Mouse (Mus musculus) stomach, embryonic 16.5 days (tissue): Measurements from ENCODE around the gene Parp14. TPM values are rescaled to one million over a fixed set of nuclear protein-coding genes. Genes with fewer than 3 reads are reported as not detected.

Experiments
- ATAC-seq: fragments of 200-750 bp; cut with Nextera tagmentation; 2 replicates; pipeline ENCODE4 v1.8.0; 2017; ENCODE audit warnings: moderate number of reproducible peaks, moderate TSS enrichment; ENCODE audit not compliant: insufficient read depth, low FRiP score
- H3K27ac ChIP-seq: fragments of 300-500 bp; sonication (generic); 2 replicates; pipeline ENCODE4 v1.5.1; 2014; ENCODE audit warnings: low read length
- H3K27me3 ChIP-seq: fragments of 300-500 bp; sonication (generic); 2 replicates; pipeline ENCODE4 v1.6.1; 2014; ENCODE audit warnings: low read length, control low read depth, mixed read lengths; ENCODE audit not compliant: control insufficient read depth, insufficient read depth
- H3K36me3 ChIP-seq: fragments of 300-500 bp; sonication (generic); 2 replicates; pipeline ENCODE4 v1.6.1; 2014; ENCODE audit warnings: low read length; ENCODE audit not compliant: control insufficient read depth, insufficient read depth
- H3K4me1 ChIP-seq: fragments of 300-500 bp; sonication (generic); 2 replicates; pipeline ENCODE4 v1.6.1; 2014; ENCODE audit warnings: low read length, control low read depth, mixed read lengths; ENCODE audit not compliant: control insufficient read depth, insufficient read depth
- H3K4me2 ChIP-seq: fragments of 300-500 bp; sonication (generic); 2 replicates; pipeline ENCODE4 v1.6.1; 2014; ENCODE audit warnings: low read depth, low read length, mixed read lengths
- H3K4me3 ChIP-seq: fragments of 300-500 bp; sonication (generic); replicated peaks from 2 replicates; pipeline ENCODE4 v1.5.1; 2014; ENCODE audit warnings: mild to moderate bottlenecking, low read length
- H3K9ac ChIP-seq: fragments of 300-500 bp; sonication (generic); 2 replicates; pipeline ENCODE4 v1.6.1; 2014; ENCODE audit warnings: low read length
- H3K9me3 ChIP-seq: fragments of 300-500 bp; sonication (generic); replicated peaks from 2 replicates; pipeline ENCODE4 v1.6.1; 2016; ENCODE audit warnings: low read length, control low read depth; ENCODE audit not compliant: control insufficient read depth
- WGBS: fragments of 180-500 bp; shearing (Covaris S2); extraction: QIAGEN DNeasy Blood & Tissue Kit; methylation state at CpG from one replicate; pipeline ENCODE4 v1.1.7; 2014; 5-methylcytosine and 5-hydroxymethylcytosine counted together
- polyA plus RNA-seq: library from polyadenylated mRNA; unstranded; fragments of >200 nt; fragmentation: Nextera tagmentation; extraction: Ambion mirVana; gene quantifications from 2 replicates; pipeline ENCODE4 v1.2.1, GENCODE M21; 2015

Gene Parp14
- polyA plus RNA-seq, 1 experiment from 2014 or later, result 2.2 TPM

- 95% methylated on average over 2 of the region's 2 CpGs for WGBS
- H3K27ac ChIP-seq, result no peak overlapping the region
- H3K9ac ChIP-seq, result no peak overlapping the region
- no peak for ATAC-seq
- H3K4me1 ChIP-seq, result 0 out of 2 replicates have a peak, but pooled peaks cover 2% of the 10 kb centered on the region
- H3K4me3 ChIP-seq, result no peak overlapping the region
- no peak overlapping the region for H3K4me2 ChIP-seq
- no peaks in the 10 kb centered on the region for H3K9me3 ChIP-seq
- no peaks in the 10 kb centered on the region for H3K27me3 ChIP-seq
- no peaks in the 10 kb centered on the region for H3K36me3 ChIP-seq
These were observed 62.5 kb downstream of the Parp14 start for GRCm38 (mm10) chr16:35808838-35809237.

GRCm38 (mm10) chr16:35807663-35807992 is 63.7 kb downstream of the Parp14 start:
- Histone ChIP-seq H3K9ac (no peak overlapping the region), H3K4me3 (no peak overlapping the region), H3K27ac (no peak overlapping the region), H3K4me1 (no peaks in the 10 kb centered on the region), H3K36me3 (no peaks in the 10 kb centered on the region), H3K4me2 (no peak overlapping the region), H3K27me3 (no peaks in the 10 kb centered on the region), H3K9me3 (no peaks in the 10 kb centered on the region)
- ATAC-seq, result no peak
- WGBS, result 83% methylated on average over 4 of the region's 4 CpGs

GRCm38 (mm10) chr16:35806973-35807662 is 64.2 kb downstream of the Parp14 start:
- Histone ChIP-seq H3K27ac (no peak overlapping the region), H3K4me3 (no peak overlapping the region), H3K36me3 (no peaks in the 10 kb centered on the region), H3K4me1 (no peaks in the 10 kb centered on the region), H3K27me3 (no peaks in the 10 kb centered on the region), H3K9me3 (no peaks in the 10 kb centered on the region), H3K4me2 (no peak overlapping the region), H3K9ac (no peak overlapping the region)
- no peak for ATAC-seq
- 77% methylated on average over 6 of the region's 6 CpGs for WGBS

- ATAC-seq, result no peak
- no peaks in the 10 kb centered on the region for H3K36me3 ChIP-seq
- no peak overlapping the region for H3K9ac ChIP-seq
- H3K27me3 ChIP-seq, result no peaks in the 10 kb centered on the region
- H3K4me3 ChIP-seq, result no peak overlapping the region
- H3K9me3 ChIP-seq, result peaks cover 3% of the 10 kb centered on the region
- no peak overlapping the region for H3K4me2 ChIP-seq
- WGBS, result 85% methylated on average over 4 of the region's 4 CpGs
- H3K4me1 ChIP-seq, result no peaks in the 10 kb centered on the region
- H3K27ac ChIP-seq, result no peak overlapping the region
These were observed 67.6 kb downstream of the Parp14 start for GRCm38 (mm10) chr16:35803723-35804122.

- Histone ChIP-seq H3K4me2 (no peak overlapping the region), H3K4me3 (no peak overlapping the region), H3K27ac (no peak overlapping the region), H3K9ac (no peak overlapping the region), H3K27me3 (no peaks in the 10 kb centered on the region), H3K4me1 (no peaks in the 10 kb centered on the region), H3K9me3 (peaks cover 3% of the 10 kb centered on the region), H3K36me3 (no peaks in the 10 kb centered on the region)
- no peak for ATAC-seq
- 87% methylated on average over 7 of the region's 7 CpGs for WGBS
These were observed 69.2 kb downstream of the Parp14 start for GRCm38 (mm10) chr16:35802163-35802562.

GRCm38 (mm10) chr16:35791962-35792521 is 79.3 kb downstream of the Parp14 start:
- H3K4me1 ChIP-seq, result no peaks in the 10 kb centered on the region
- 84% methylated on average over 6 of the region's 6 CpGs for WGBS

GRCm38 (mm10) chr16:35788330-35788729 is 83.0 kb downstream of the Parp14 start:
- ATAC-seq, result no peak
- Histone ChIP-seq H3K4me2 (no peak overlapping the region), H3K4me1 (no peaks in the 10 kb centered on the region), H3K27me3 (no peaks in the 10 kb centered on the region), H3K4me3 (no peak overlapping the region), H3K27ac (no peak overlapping the region), H3K36me3 (no peaks in the 10 kb centered on the region), H3K9ac (no peak overlapping the region), H3K9me3 (no peaks in the 10 kb centered on the region)
- WGBS, result 89% methylated on average over 6 of the region's 6 CpGs

More at GRCm38 (mm10) chr16:35791962-35792521, 79.3 kb downstream of the Parp14 start:
- H3K9ac ChIP-seq, result no peak overlapping the region
- H3K27me3 ChIP-seq, result no peaks in the 10 kb centered on the region
- H3K36me3 ChIP-seq, result no peaks in the 10 kb centered on the region
- no peaks in the 10 kb centered on the region for H3K9me3 ChIP-seq
- no peak overlapping the region for H3K27ac ChIP-seq
- H3K4me2 ChIP-seq, result no peak overlapping the region
- ATAC-seq, result no peak
- H3K4me3 ChIP-seq, result no peak overlapping the region

- no peaks in the 10 kb centered on the region for H3K36me3 ChIP-seq
- WGBS, result 84% methylated on average over 8 of the region's 8 CpGs
- no peak overlapping the region for H3K27ac ChIP-seq
- H3K9ac ChIP-seq, result no peak overlapping the region
- no peak overlapping the region for H3K4me3 ChIP-seq
- no peak overlapping the region for H3K4me2 ChIP-seq
- no peaks in the 10 kb centered on the region for H3K9me3 ChIP-seq
- no peaks in the 10 kb centered on the region for H3K4me1 ChIP-seq
- no peaks in the 10 kb centered on the region for H3K27me3 ChIP-seq
- no peak for ATAC-seq
These were observed 83.7 kb downstream of the Parp14 start for GRCm38 (mm10) chr16:35787568-35788189.

- Histone ChIP-seq H3K4me1 (no peaks in the 10 kb centered on the region), H3K4me3 (no peak overlapping the region), H3K9me3 (no peaks in the 10 kb centered on the region), H3K27me3 (no peaks in the 10 kb centered on the region), H3K4me2 (no peak overlapping the region), H3K9ac (no peak overlapping the region), H3K27ac (no peak overlapping the region), H3K36me3 (no peaks in the 10 kb centered on the region)
- 68% methylated on average over 6 of the region's 6 CpGs for WGBS
- no peak for ATAC-seq
These were observed 84.2 kb downstream of the Parp14 start for GRCm38 (mm10) chr16:35787163-35787562.
